ENCODE assay signal across 15 mouse cellular contexts in genomic region chr13:103822270-103822669, GRCm38 (mm10).
"Had no signal": no experiment of that assay in that cellular context is flagged by ENCODE, and none has a peak within 500 bp of the region (broad histone marks: within the 10 kb centered on the region; RNA-seq: fewer than 3 reads in every experiment).

No protein-coding gene starts in this region.

- ATAC-seq: liver, postnatal 0 days; lung, postnatal 0 days; midbrain, embryonic 13.5 days; midbrain, embryonic 15.5 days had no signal

- DNase-seq: liver, postnatal 0 days; lung, adult 2 months; lung, postnatal 14 days; lung, postnatal 36 days; retina, postnatal 1 day; right cerebral cortex, adult 18-20 months; right cerebral cortex, postnatal 25 days; right cerebral cortex, postnatal 4 days; spleen, adult 18-20 months; thymus, adult 18-20 months; thymus, postnatal 14 days; thymus, postnatal 36 days had no signal
